In genomic region chr8:47693119-47693518, GRCm38 (mm10) we compare ENCODE assay signal across 10 mouse cellular contexts. TPM values are rescaled to one million over a fixed set of nuclear protein-coding genes. Genes with fewer than 3 reads are reported as not detected.
DNase-seq lines count a peak whose midpoint lies in the region; ATAC-seq and TF ChIP-seq lines count a peak whose summit lies in the region.
"Had no signal": no experiment of that assay in that cellular context is flagged by ENCODE, and none has a peak within 500 bp of the region (broad histone marks: within the 10 kb centered on the region; RNA-seq: fewer than 3 reads in every experiment).

No protein-coding gene starts in this region.

- H3K4me2 ChIP-seq in neural tube, embryonic 11.5 days (ENCODE audit: low read depth) = no peak overlapping the region
- H3K4me2 ChIP-seq: embryonic facial prominence, embryonic 12.5 days had no signal

- H3K9ac ChIP-seq in heart, adult 2 months (ENCODE audit: low read depth, low read length) = no peak overlapping the region
- H3K9ac ChIP-seq in neural tube, embryonic 11.5 days (ENCODE audit: low read length) = no peak overlapping the region
- H3K9ac ChIP-seq: embryonic facial prominence, embryonic 12.5 days had no signal

- no peak overlapping the region for H3K4me3 ChIP-seq in heart, adult 2 months
- H3K4me3 ChIP-seq in heart, embryonic 10.5 days = no peak overlapping the region
- no peak overlapping the region for H3K4me3 ChIP-seq in neural tube, embryonic 11.5 days (ENCODE audit: low read depth, low read length)
- H3K4me3 ChIP-seq: embryonic facial prominence, embryonic 12.5 days had no signal

- no peak overlapping the region for H3K27ac ChIP-seq in heart, adult 2 months
- H3K27ac ChIP-seq in heart, embryonic 10.5 days = no peak overlapping the region
- no peak overlapping the region for H3K27ac ChIP-seq in neural tube, embryonic 11.5 days (ENCODE audit: low read depth, low read length)
- H3K27ac ChIP-seq: embryonic facial prominence, embryonic 12.5 days; macrophage had no signal

- peak; percentile 63 to 82 for DNase-seq in heart, adult 2 months
- DNase-seq in heart, embryonic 10.5 days (ENCODE audit: low spot score) = no peak
- peak; percentile 62 for DNase-seq in T-cell, adult 2 months (ENCODE audit: low spot score)
- peak; percentile 49 for DNase-seq in cerebellum, adult 9-11 months
- peak; percentile 76 to 90 for DNase-seq in heart, postnatal 10 days
- peak; percentile 72 to 86 for DNase-seq in left cerebral cortex, postnatal 14 days (ENCODE audit: low spot score in 2 of 2)
- DNase-seq in neural tube, embryonic 11.5 days (ENCODE audit: low spot score) = peak; percentile 80
- peak; percentile 95 for DNase-seq in testis, postnatal 10 days (ENCODE audit: low spot score)

- intact Hi-C loops in heart, adult 2 months (cut with DNase I) = loop anchor here (1.0 to 10.0 kb wide), 5 partner anchors 17 to 677 kb away; partner anchors contain the start of genes Rwdd4a and Trappc11
- intact Hi-C loops in heart, postnatal 10 days (cut with DNase I) = loop anchor here (10.0 kb wide), 1 partner anchor 278 kb away; no protein-coding TSS in a partner anchor
- intact Hi-C loops in left cerebral cortex, postnatal 14 days (cut with DNase I) = loop anchor here (5.0 kb wide), 2 partner anchors 136 to 161 kb away; partner anchors contain the start of genes Rwdd4a and Trappc11

- peaks cover 2% of the 10 kb centered on the region; the same call in 1 of the 2 replicates for H3K4me1 ChIP-seq in heart, adult 2 months (ENCODE audit: control insufficient read depth, insufficient read depth, low read length)
- no peaks in the 10 kb centered on the region for H3K4me1 ChIP-seq in heart, embryonic 10.5 days
- H3K4me1 ChIP-seq in neural tube, embryonic 11.5 days (ENCODE audit: control insufficient read depth, insufficient read depth, low read length) = no peaks in the 10 kb centered on the region; the same call in 1 of the 2 replicates
- H3K4me1 ChIP-seq: embryonic facial prominence, embryonic 12.5 days had no signal

- TF ChIP-seq CTCF in heart, adult 2 months (IDR thresholded peaks at IDR 0.05) = peak; percentile 94

- TF ChIP-seq POLR2A in heart, adult 2 months (IDR thresholded peaks at IDR 0.05; ENCODE audit: insufficient read depth, low read depth, low read length) = no peak

- no peaks in the 10 kb centered on the region for H3K27me3 ChIP-seq in heart, adult 2 months (ENCODE audit: control insufficient read depth, insufficient read depth, low read length)
- 0 out of 2 replicates have a peak, but pooled peaks cover 6% of the 10 kb centered on the region for H3K27me3 ChIP-seq in heart, embryonic 10.5 days (ENCODE audit: insufficient read depth, poor library complexity, severe bottlenecking)
- H3K27me3 ChIP-seq in neural tube, embryonic 11.5 days (ENCODE audit: control insufficient read depth, insufficient read depth, low read length) = no peaks in the 10 kb centered on the region

- no peaks in the 10 kb centered on the region for H3K9me3 ChIP-seq in heart, embryonic 10.5 days
- no peaks in the 10 kb centered on the region for H3K9me3 ChIP-seq in neural tube, embryonic 11.5 days (ENCODE audit: control insufficient read depth, low read length)
- H3K9me3 ChIP-seq: embryonic facial prominence, embryonic 12.5 days had no signal

- WGBS in heart, adult 2 months = 4% methylated on average over 2 of the region's 2 CpGs
- 28% methylated on average over 2 of the region's 2 CpGs for WGBS in heart, embryonic 10.5 days
- WGBS in neural tube, embryonic 11.5 days = 14% methylated on average over 2 of the region's 2 CpGs

- H3K79me2 ChIP-seq in heart, adult 2 months (replicated peaks; ENCODE audit: control insufficient read depth, insufficient read depth, low read length) = no peaks in the 10 kb centered on the region

- peak; percentile 34; the same call in 1 of the 2 replicates for TF ChIP-seq EP300 in heart, adult 2 months (IDR thresholded peaks at IDR 0.05; ENCODE audit: insufficient read depth, low read depth, low read length)

- H3K36me3 ChIP-seq in heart, adult 2 months (ENCODE audit: control insufficient read depth, insufficient read depth, low read length) = no peaks in the 10 kb centered on the region
- H3K36me3 ChIP-seq in heart, embryonic 10.5 days = no peaks in the 10 kb centered on the region
- H3K36me3 ChIP-seq in neural tube, embryonic 11.5 days (ENCODE audit: control insufficient read depth, insufficient read depth, low read length) = no peaks in the 10 kb centered on the region
- H3K36me3 ChIP-seq: embryonic facial prominence, embryonic 12.5 days had no signal

- ATAC-seq in neural tube, embryonic 11.5 days (ENCODE audit: insufficient read depth, low FRiP score, low TSS enrichment) = no peak; the same call in 1 of the 2 replicates

RNA-seq across cellular contexts. Expression of gene Ing2, which starts 17.8 kb away (rescaled TPM):
- 1 to 10 TPM; 3.8 to 4.9 TPM for total RNA-seq in heart, adult 2 months (2021)
- 2.6 and 3.1 TPM in 2 replicates for polyA plus RNA-seq in heart, adult 2 months (2012; rRNA removed)
- 8.0 and 13.7 TPM in 2 replicates for polyA plus RNA-seq in heart, embryonic 10.5 days (2016; fragmentation: Nextera tagmentation; extraction: Ambion mirVana)
- 10 to 100 TPM; 10.5 to 11.6 TPM for total RNA-seq in heart, postnatal 10 days (2021)
- total RNA-seq in left cerebral cortex, postnatal 14 days (2021) = 10 to 100 TPM; 41.6 to 44.7 TPM
- 11.4 and 11.6 TPM in 2 replicates for polyA plus RNA-seq in neural tube, embryonic 11.5 days (2014; fragmentation: Nextera tagmentation; extraction: Ambion mirVana)

RNA-seq across cellular contexts. Expression of gene Cdkn2aip, which starts 20.6 kb away (rescaled TPM):
- total RNA-seq in heart, adult 2 months (2021) = 1 to 10 TPM; 7.9 to 8.5 TPM
- 3.2 and 3.9 TPM in 2 replicates for polyA plus RNA-seq in heart, adult 2 months (2012; rRNA removed)
- 17.3 and 18.4 TPM in 2 replicates for polyA plus RNA-seq in heart, embryonic 10.5 days (2016; fragmentation: Nextera tagmentation; extraction: Ambion mirVana)
- total RNA-seq in heart, postnatal 10 days (2021) = 10 to 100 TPM in 1 of 2 experiments, 1 to 10 TPM in 1; 8.8 to 11.9 TPM
- total RNA-seq in left cerebral cortex, postnatal 14 days (2021) = 10 to 100 TPM; 13.5 to 15.8 TPM
- 42.6 and 43.6 TPM in 2 replicates for polyA plus RNA-seq in neural tube, embryonic 11.5 days (2014; fragmentation: Nextera tagmentation; extraction: Ambion mirVana)
